Mouse (Mus musculus): ENCODE results near the gene Ccdc9b.

Ccdc9b gene

DNA sequence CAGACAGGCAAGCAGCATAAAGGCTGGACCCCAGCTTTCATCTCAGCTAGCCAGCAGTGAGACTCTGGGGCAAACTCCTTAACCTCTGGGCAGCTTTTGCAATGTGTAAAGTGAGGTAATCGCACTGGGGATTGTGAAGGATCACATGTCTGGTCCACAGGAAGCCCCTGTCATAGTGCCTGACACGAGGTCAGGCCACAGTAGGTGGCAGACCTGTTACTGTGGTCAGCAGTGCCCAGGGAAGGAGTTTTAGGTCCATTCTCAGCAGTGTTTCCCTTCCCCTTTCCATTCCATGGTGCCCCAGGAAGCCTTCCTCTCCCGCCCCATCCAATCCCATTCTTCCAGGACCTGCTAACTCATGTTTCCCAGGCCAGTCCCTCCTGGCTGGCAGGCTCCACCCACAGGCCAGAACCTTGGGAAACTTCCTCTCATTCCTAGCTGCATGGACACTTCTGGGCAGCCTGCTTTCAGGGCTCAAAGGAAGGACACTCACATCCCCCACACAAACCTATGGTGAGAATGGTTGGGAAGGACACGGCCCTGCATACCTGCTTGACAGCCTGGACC lies 52.7 kb downstream of the Ccdc9b start:
- DNase-seq (ENCODE audit: low spot score), result no peak

DNA sequence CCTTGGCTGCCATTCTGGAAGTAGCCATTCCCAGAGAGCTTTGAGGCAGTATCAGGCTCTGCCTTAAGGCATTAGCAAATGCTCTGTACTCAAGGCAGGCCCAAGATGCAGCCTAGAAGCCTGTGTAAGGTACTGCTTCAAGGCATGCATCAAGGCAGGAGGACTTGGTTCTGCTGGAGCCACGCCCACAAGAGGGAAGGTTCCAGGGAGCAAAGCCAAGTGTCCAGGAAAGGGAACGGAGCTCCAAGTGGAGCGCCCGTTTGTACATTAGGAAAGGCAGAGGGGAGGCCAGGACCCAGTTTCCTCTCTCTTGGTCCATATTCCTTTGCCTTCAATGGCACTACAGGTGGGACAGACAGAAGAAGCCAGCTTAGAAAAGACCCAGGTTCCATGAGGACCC lies 54.0 kb downstream of the Ccdc9b start:
- DNase-seq (ENCODE audit: low spot score), result no peak

DNA sequence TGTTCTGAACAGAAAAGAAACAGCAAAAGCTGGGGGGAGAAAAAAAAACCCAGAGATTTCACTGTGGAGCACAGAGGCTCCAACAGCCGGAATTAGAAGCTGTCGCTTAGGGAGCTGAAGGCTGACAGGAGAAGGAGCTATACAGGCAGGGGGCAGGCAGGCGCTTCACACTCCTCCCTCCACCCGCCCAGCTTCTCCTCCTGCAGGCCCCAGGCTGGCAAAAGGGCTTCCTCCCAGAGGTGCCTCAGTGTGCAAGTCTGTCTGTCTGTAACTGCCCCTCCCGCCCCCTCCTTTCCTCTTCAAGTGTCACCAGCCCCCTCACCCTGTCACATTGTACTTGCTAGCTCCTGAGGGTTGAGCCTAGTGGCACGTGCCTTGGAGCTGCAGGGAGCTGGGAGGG lies 56.0 kb downstream of the Ccdc9b start:
- DNase-seq (ENCODE audit: low spot score), result no peak
